Mouse (Mus musculus): Measurements from ENCODE around the gene Olfr789. TPM values are rescaled to one million over a fixed set of nuclear protein-coding genes. Genes with fewer than 3 reads are reported as not detected.

Olfr789 gene
- not detected for total RNA-seq (2021)

- intact Hi-C loops (cut with DNase I): no loop called here
- DNase-seq: no peak
These were observed at the start of gene Olfr789 for GRCm38 (mm10) chr10:129484452-129484851. Gene Olfr789 (plus strand): TSS chr10:129484752.

- intact Hi-C loops (cut with DNase I): no loop called here
- no peak for DNase-seq
These were observed 23.0 kb upstream of the Olfr789 start, which contains the start of gene Olfr787 for GRCm38 (mm10) chr10:129461562-129461961. Gene Olfr787 (plus strand): TSS chr10:129461862.

- intact Hi-C loops (cut with DNase I): no loop called here
- DNase-seq: no peak
These were observed 13.9 kb upstream of the Olfr789 start, which contains the start of gene Olfr788 for GRCm38 (mm10) chr10:129470698-129471097. Gene Olfr788 (plus strand): TSS chr10:129470998.

- intact Hi-C loops (cut with DNase I): no loop called here
- no peak for DNase-seq
These were observed 11.3 kb upstream of the Olfr789 start for GRCm38 (mm10) chr10:129473256-129473655.

- intact Hi-C loops (cut with DNase I): no loop called here
- no peak for DNase-seq
These were observed 10.8 kb upstream of the Olfr789 start for GRCm38 (mm10) chr10:129473723-129474122.

- intact Hi-C loops (cut with DNase I): no loop called here
- no peak for DNase-seq
These were observed 5.5 kb downstream of the Olfr789 start for GRCm38 (mm10) chr10:129490101-129490500.

- DNase-seq: no peak
- intact Hi-C loops (cut with DNase I): no loop called here
These were observed 13.6 kb downstream of the Olfr789 start, which contains the start of gene Olfr790 for GRCm38 (mm10) chr10:129498192-129498591. Gene Olfr790 (plus strand): TSS chr10:129498492.

GRCm38 (mm10) chr10:129521492-129521891 is 36.9 kb downstream of the Olfr789 start, which contains the start of gene Olfr791:
Gene Olfr791 (plus strand): TSS chr10:129521792.
- DNase-seq: no peak

GRCm38 (mm10) chr10:129538862-129539261 is 54.3 kb downstream of the Olfr789 start, which contains the start of gene Olfr792:
Gene Olfr792 (plus strand): TSS chr10:129539162.
- intact Hi-C loops (cut with DNase I): no loop called here
- no peak for DNase-seq

More at GRCm38 (mm10) chr10:129521492-129521891, 36.9 kb downstream of the Olfr789 start, which contains the start of gene Olfr791:
- intact Hi-C loops (cut with DNase I): no loop called here

Other genes with a start within 250 kb of the Olfr789 start
- not detected for gene Olfr774, start 248.5 kb upstream of the Olfr789 start, total RNA-seq (2021)
- not detected for gene Olfr775, start 236.3 kb upstream of the Olfr789 start, total RNA-seq (2021)
- gene Olfr776, start 225.6 kb upstream of the Olfr789 start, total RNA-seq (2021): not detected
- not detected for gene Olfr777, start 213.3 kb upstream of the Olfr789 start, total RNA-seq (2021)
- gene Olfr780, start 166.6 kb upstream of the Olfr789 start, total RNA-seq (2021): not detected
- gene Olfr781, start 155.9 kb upstream of the Olfr789 start, total RNA-seq (2021): not detected
- not detected for gene Olfr782, start 135.9 kb upstream of the Olfr789 start, total RNA-seq (2021)
- gene Olfr784, start 100.7 kb upstream of the Olfr789 start, total RNA-seq (2021): under 1 TPM; 0.26 to 0.32 TPM
- not detected for gene Olfr785, start 79.3 kb upstream of the Olfr789 start, total RNA-seq (2021)
- not detected for gene Olfr786, start 57.4 kb upstream of the Olfr789 start, total RNA-seq (2021)
- gene Olfr787, start 22.9 kb upstream of the Olfr789 start, total RNA-seq (2021): not detected
- not detected for gene Olfr788, start 13.8 kb upstream of the Olfr789 start, total RNA-seq (2021)
- gene Olfr790, start 13.7 kb downstream of the Olfr789 start, total RNA-seq (2021): not detected
- gene Olfr791, start 37.0 kb downstream of the Olfr789 start, total RNA-seq (2021): not detected
- not detected for gene Olfr792, start 54.4 kb downstream of the Olfr789 start, total RNA-seq (2021)
- gene Olfr794, start 82.9 kb downstream of the Olfr789 start, total RNA-seq (2021): not detected
- gene Olfr796, start 127.8 kb downstream of the Olfr789 start, total RNA-seq (2021): not detected
- not detected for gene Olfr798, start 143.2 kb downstream of the Olfr789 start, total RNA-seq (2021)
- gene Olfr799, start 152.7 kb downstream of the Olfr789 start, total RNA-seq (2021): not detected
- gene Olfr800, start 172.9 kb downstream of the Olfr789 start, total RNA-seq (2021): not detected
- not detected for gene Olfr801, start 189.1 kb downstream of the Olfr789 start, total RNA-seq (2021)
- gene Olfr802, start 203.4 kb downstream of the Olfr789 start, total RNA-seq (2021): not detected
- gene Olfr803, start 209.5 kb downstream of the Olfr789 start, total RNA-seq (2021): not detected
- not detected for gene Olfr804, start 218.5 kb downstream of the Olfr789 start, total RNA-seq (2021)
- gene Olfr805, start 244.6 kb downstream of the Olfr789 start, total RNA-seq (2021): not detected

Measured in left cerebral cortex, postnatal 4 days (tissue).